Mouse (Mus musculus) heart, embryonic 12.5 days (tissue): Measurements from ENCODE around the gene Slc7a9. TPM values are rescaled to one million over a fixed set of nuclear protein-coding genes. Genes with fewer than 3 reads are reported as not detected.

Source experiments
- polyA plus RNA-seq: library from polyadenylated mRNA; unstranded; fragments of >200 nt; fragmentation: Nextera tagmentation; extraction: Ambion mirVana; gene quantifications from 2 replicates; pipeline ENCODE4 v1.2.1, GENCODE M21; 2016

Slc7a9 gene
- polyA plus RNA-seq, 1 experiment from 2014 or later = 0.59 TPM

Other genes starting within 250 kb of the Slc7a9 start
- gene Lrp3, start 233.3 kb upstream of the Slc7a9 start, polyA plus RNA-seq = 1.6 and 1.7 TPM in 2 replicates
- 12.5 and 13.3 TPM in 2 replicates for gene Gpatch1, start 130.4 kb upstream of the Slc7a9 start, polyA plus RNA-seq
- gene Rhpn2, start 114.6 kb upstream of the Slc7a9 start, polyA plus RNA-seq = 8.4 and 9.6 TPM in 2 replicates
- gene Faap24, start 52.0 kb upstream of the Slc7a9 start, polyA plus RNA-seq = 13.4 and 14.4 TPM in 2 replicates
- 37.3 and 40.0 TPM in 2 replicates for gene Cep89, start 51.8 kb upstream of the Slc7a9 start, polyA plus RNA-seq
- 0.37 and 0.82 TPM in 2 replicates for gene Tdrd12, start 88.9 kb downstream of the Slc7a9 start, polyA plus RNA-seq
- gene Nudt19, start 107.5 kb downstream of the Slc7a9 start, polyA plus RNA-seq = 84.5 and 85.0 TPM in 2 replicates
- 0.82 TPM in 2 replicates for gene Rgs9bp, start 136.8 kb downstream of the Slc7a9 start, polyA plus RNA-seq
- gene Ankrd27, start 137.4 kb downstream of the Slc7a9 start, polyA plus RNA-seq = 22.1 and 23.6 TPM in 2 replicates
- 293 and 296 TPM in 2 replicates for gene Pdcd5, start 198.7 kb downstream of the Slc7a9 start, polyA plus RNA-seq